Mouse (Mus musculus) adrenal gland, postnatal 0 days (tissue): ENCODE results near the gene Sh3bgr. TPM values are rescaled to one million over a fixed set of nuclear protein-coding genes. Genes with fewer than 3 reads are reported as not detected.

Experiments used
- polyA plus RNA-seq: library from polyadenylated mRNA; unstranded; fragments of >200 nt; fragmentation: Nextera tagmentation; extraction: Ambion mirVana; gene quantifications from 2 replicates; pipeline ENCODE4 v1.2.1, GENCODE M21; 2015

The Sh3bgr gene
- 5.7 and 8.8 TPM in 2 replicates for polyA plus RNA-seq

DNA sequence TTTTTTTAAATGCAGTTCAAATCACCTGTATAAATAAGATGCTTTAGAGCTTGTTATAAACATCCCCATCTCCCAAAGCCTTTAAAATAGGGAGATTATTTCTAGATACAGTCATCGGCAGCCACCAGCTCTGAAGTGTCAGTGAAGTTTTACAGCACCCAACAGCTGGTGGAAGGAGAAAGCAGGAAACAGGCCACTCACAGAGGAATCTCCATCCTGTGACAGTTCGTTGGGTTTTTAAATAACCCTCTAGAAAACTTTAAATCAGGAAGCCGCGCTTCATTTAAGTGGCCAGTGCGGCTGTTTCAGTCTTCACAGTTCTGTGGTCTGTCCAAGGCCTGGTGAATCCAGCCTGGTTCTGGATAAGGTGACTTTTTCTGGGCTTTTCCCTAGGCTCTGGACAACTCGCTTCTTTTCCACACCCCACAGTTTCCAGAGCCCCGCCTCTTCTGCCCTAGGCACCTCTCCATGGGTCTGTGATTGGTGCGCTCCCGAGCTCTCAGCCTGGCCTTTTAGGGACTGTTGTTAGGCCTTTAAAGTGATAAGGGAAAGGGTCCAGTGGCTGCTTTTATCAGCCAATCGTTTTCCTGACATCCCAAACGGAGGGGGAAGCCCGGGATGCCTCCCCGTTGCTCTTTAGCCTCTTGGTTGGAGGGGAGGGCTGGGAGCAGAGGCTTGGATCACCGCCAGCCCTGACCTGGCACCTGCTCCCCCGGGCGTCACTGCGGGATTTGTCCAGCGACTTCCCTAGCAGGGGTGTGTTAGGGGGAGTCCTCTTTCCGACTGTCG lies at the start of gene Sh3bgr:
Gene Sh3bgr, plus strand, starts transcription at position 538 of the 789 bp plus-strand sequence.

DNA sequence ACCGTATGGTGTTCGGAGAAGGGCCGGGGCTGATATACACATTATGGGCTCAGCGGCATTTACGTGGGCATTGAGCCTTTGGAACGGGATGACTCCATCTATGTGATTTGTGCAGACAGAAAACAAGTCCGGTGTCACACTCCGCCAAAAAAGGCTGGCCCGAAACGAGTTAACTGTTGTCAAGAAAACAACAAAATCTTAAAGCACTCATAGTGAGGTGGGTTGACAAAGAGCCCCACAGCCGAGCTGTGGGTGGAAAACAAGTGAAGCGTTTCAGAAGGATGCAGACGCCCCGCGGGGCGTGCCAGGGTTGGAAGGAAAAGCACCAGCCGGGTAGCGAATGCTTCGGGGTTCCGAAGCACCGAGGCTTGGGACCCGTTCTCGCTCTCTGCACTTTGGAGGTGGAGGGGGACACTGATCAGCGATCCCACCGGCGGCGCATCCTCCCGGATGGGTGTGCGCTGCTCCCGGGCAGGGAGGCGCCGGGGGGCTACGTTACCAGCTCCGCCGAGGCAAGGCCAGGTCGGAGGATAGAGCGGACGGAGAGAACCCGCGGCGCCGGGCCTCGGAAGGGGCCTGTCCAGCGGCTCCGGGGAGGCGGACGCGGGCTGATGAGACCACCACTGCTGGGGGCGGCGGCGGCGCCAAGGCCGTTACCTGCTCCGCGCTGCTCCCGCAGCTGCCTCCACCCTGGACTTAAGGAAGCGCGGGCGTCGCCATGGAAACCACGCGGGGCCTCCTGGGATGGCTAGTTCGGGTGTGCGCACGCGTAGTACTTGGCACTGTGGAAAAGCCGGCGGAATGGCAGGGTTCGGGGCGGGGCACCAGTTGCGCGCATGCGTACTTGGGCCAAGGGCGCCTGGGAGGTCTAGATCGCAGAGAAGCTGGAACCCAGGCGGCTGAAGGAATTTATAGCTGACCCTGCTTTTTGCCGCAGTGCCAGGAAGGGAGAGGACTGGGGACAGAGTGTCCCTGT lies 8.4 kb upstream of the Sh3bgr start, which contains the start of gene Lca5l:
Gene Lca5l, minus strand, starts transcription at position 741 of the 976 bp plus-strand sequence.

DNA sequence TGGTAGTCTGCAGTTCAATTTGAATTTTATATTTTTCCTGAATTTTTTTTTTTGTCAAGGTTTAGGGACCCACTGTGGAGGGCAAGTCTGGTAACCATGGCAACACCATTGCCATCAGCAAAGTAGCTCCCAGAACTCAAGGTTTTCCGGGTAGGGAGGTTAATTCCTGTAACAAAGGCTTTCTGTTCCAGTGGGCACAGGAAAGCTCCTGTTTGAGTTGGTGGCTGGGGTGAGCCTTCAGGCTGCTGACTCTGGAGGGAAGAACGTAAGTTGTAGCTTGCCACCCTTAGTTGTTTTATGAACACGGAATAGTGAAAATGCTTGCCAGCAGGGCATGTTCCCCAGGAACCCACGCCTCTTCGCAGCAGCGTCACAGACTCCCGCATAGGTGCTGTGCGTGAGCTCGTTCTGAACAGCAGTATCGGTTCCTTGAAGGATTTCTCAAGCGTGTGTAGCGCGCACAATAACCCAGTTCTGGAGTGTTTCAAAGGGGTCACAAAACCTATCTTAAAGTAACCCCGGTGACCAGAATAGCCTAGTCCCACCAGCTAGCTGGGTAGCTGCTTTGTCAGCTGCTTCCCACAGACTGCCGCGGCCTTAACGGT lies 35.2 kb downstream of the Sh3bgr start, which contains the start of gene B3galt5:
Gene B3galt5, plus strand, starts transcription at position 436 of the 605 bp plus-strand sequence.

Other genes starting within 250 kb of the Sh3bgr start
- gene Psmg1, start 209.5 kb upstream of the Sh3bgr start, polyA plus RNA-seq: 62.0 and 72.0 TPM in 2 replicates
- gene Brwd1, start 117.9 kb upstream of the Sh3bgr start, polyA plus RNA-seq: 31.3 and 39.8 TPM in 2 replicates
- 270 and 302 TPM in 2 replicates for gene Hmgn1, start 72.7 kb upstream of the Sh3bgr start, polyA plus RNA-seq
- 42.6 and 47.3 TPM in 2 replicates for gene Wrb, start 55.0 kb upstream of the Sh3bgr start, polyA plus RNA-seq
- 2.0 and 2.7 TPM in 2 replicates for gene Lca5l, start 8.2 kb upstream of the Sh3bgr start, polyA plus RNA-seq
- 0.22 TPM in 1 of 2 replicates, not detected in the other for gene B3galt5, start 35.4 kb downstream of the Sh3bgr start, polyA plus RNA-seq
- gene Itgb2l, start 243.2 kb downstream of the Sh3bgr start, polyA plus RNA-seq: 0.27 and 0.40 TPM in 2 replicates